ENCODE assay signal across 15 mouse cellular contexts in the genomic region with DNA sequence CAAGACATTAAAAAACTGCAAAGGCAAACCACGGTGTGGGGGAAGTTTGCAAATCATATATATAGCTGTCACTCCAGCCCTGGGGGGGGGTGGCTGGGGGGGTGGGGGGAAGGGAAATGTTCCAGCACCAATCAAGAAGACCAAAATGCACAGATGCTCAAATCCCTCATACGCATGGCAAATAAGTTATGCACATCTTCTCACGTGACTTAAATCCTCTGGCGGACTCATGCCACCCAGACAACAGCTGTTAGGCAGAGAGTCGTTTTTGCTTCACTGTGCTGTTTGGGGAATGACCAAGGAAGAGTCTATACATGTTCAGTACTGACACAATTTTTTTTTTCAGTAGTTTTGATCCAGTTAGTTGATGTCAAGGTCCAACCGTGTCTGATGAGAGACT. TPM values are rescaled to one million over a fixed set of nuclear protein-coding genes. Genes with fewer than 3 reads are reported as not detected.
"Had no signal": no experiment of that assay in that cellular context is flagged by ENCODE, and none has a peak within 500 bp of the region (broad histone marks: within the 10 kb centered on the region; RNA-seq: fewer than 3 reads in every experiment).

No protein-coding gene starts in this region.

- H3K27ac ChIP-seq: limb, embryonic 12.5 days; liver, embryonic 15.5 days; neural tube, embryonic 12.5 days had no signal

- ATAC-seq: lung, postnatal 0 days had no signal

- H3K9me3 ChIP-seq: limb, embryonic 12.5 days; liver, embryonic 15.5 days; neural tube, embryonic 12.5 days had no signal

- H3K9ac ChIP-seq: limb, embryonic 12.5 days; liver, embryonic 15.5 days; neural tube, embryonic 12.5 days had no signal

- H3K36me3 ChIP-seq: limb, embryonic 12.5 days; liver, embryonic 15.5 days; neural tube, embryonic 12.5 days had no signal

- DNase-seq: kidney, adult 8-10 months; kidney, postnatal 36 days; layer of hippocampus, adult 9-11 months; layer of hippocampus, postnatal 36 days; lung, adult 2 months; lung, postnatal 36 days; midbrain, embryonic 14.5 days; right cerebral cortex, postnatal 14 days; thymus, adult 18-20 months; thymus, postnatal 14 days had no signal

- H3K4me2 ChIP-seq: limb, embryonic 12.5 days; liver, embryonic 15.5 days; neural tube, embryonic 12.5 days had no signal

- H3K4me1 ChIP-seq: neural tube, embryonic 12.5 days had no signal

- H3K4me3 ChIP-seq: limb, embryonic 12.5 days; liver, embryonic 15.5 days; neural tube, embryonic 12.5 days had no signal

- H3K27me3 ChIP-seq: limb, embryonic 12.5 days; liver, embryonic 15.5 days; neural tube, embryonic 12.5 days had no signal

RNA-seq across cellular contexts. Expression of gene Epb41l4b, which starts 37.9 kb away (rescaled TPM):
- total RNA-seq: monocyte, adult 5-6 weeks had no signal
